13 mouse cellular contexts compared by ENCODE assay signal in the genomic region with DNA sequence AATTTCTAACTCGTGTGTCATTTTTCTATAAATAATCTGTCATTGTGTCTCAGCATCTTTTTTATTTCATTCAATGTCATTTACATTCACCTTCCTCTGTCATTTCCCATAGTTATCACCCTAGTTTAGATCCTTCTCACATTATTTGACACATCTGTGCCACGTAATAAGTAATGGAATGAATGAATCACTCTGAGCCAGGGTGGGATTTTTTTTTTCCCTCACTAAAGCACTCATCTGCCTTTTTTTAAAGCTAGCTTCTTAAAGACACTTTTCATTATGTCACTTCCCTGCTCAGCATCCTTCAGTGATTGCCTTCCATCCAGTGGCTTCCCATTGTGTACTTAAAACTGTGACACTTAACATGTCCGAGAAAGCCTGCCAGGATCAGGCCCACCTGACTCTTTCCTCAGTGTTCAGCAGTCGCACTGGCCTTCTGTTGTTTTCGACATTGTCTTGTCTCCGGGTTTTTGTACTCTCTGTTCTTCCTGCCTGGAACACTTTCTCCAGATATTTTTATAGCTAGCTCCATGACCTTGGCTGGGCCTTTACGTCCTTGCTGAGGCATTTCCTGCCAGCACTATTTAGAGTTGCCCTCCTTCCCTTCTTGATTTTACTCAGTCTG. TPM values are rescaled to one million over a fixed set of nuclear protein-coding genes. Genes with fewer than 3 reads are reported as not detected.
DNase-seq lines count a peak whose midpoint lies in the region; ATAC-seq and TF ChIP-seq lines count a peak whose summit lies in the region.
"Had no signal": no experiment of that assay in that cellular context is flagged by ENCODE, and none has a peak within 500 bp of the region (broad histone marks: within the 10 kb centered on the region; RNA-seq: fewer than 3 reads in every experiment).

No protein-coding gene starts in this region.

- no peak overlapping the region for H3K4me2 ChIP-seq in lung, postnatal 0 days (replicated peaks; ENCODE audit: low read depth, low read length)
- peak overlapping the region; percentile 39 for H3K4me2 ChIP-seq in midbrain, embryonic 16.5 days (ENCODE audit: low read length)
- H3K4me2 ChIP-seq: embryonic facial prominence, embryonic 12.5 days had no signal

- peak; percentile 33 to 52 for DNase-seq in cerebellum, adult 2 months
- DNase-seq in cerebellum, postnatal 10 days, result no peak
- DNase-seq in lung, postnatal 25 days (ENCODE audit: low spot score), result peak; percentile 8
- DNase-seq in lung, postnatal 0 days (ENCODE audit: low spot score), result no peak
- peak; percentile 32 to 64 for DNase-seq in heart, adult 9 months (ENCODE audit: low spot score in 2 of 2)
- no peak for DNase-seq in left cerebral cortex, adult 9 months (ENCODE audit: low spot score in 2 of 2)
- no peak for DNase-seq in gastrocnemius, postnatal 10 days

- no peaks in the 10 kb centered on the region for H3K36me3 ChIP-seq in lung, postnatal 0 days (ENCODE audit: insufficient read depth, low read length)
- H3K36me3 ChIP-seq in midbrain, embryonic 16.5 days (ENCODE audit: control insufficient read depth, insufficient read depth, low read length), result no peaks in the 10 kb centered on the region
- H3K36me3 ChIP-seq: embryonic facial prominence, embryonic 12.5 days; limb, embryonic 10.5 days had no signal

- no peaks in the 10 kb centered on the region for H3K9me3 ChIP-seq in lung, postnatal 0 days (ENCODE audit: low read length)
- no peaks in the 10 kb centered on the region for H3K9me3 ChIP-seq in midbrain, embryonic 16.5 days (replicated peaks; ENCODE audit: control insufficient read depth, low read length, poor library complexity, severe bottlenecking)
- H3K9me3 ChIP-seq: embryonic facial prominence, embryonic 12.5 days; limb, embryonic 10.5 days had no signal

- TF ChIP-seq POLR2A in cerebellum, adult 2 months (IDR thresholded peaks at IDR 0.05; ENCODE audit: borderline replicate concordance, insufficient read depth, low read length), result no peak

- no peaks in the 10 kb centered on the region; the same call in 1 of the 2 replicates for H3K27me3 ChIP-seq in cerebellum, adult 2 months (ENCODE audit: control insufficient read depth, insufficient read depth, low read length)
- 0 out of 2 replicates have a peak, but pooled peaks cover 2% of the 10 kb centered on the region for H3K27me3 ChIP-seq in lung, postnatal 0 days (replicated peaks; ENCODE audit: insufficient read depth, low read length)
- H3K27me3 ChIP-seq in midbrain, embryonic 16.5 days (ENCODE audit: control insufficient read depth, insufficient read depth, low read depth, low read length), result no peaks in the 10 kb centered on the region

- H3K4me1 ChIP-seq in cerebellum, adult 2 months (ENCODE audit: control insufficient read depth, insufficient read depth, low read length), result peaks cover 5% of the 10 kb centered on the region; the same call in 1 of the 2 replicates
- no peaks in the 10 kb centered on the region for H3K4me1 ChIP-seq in lung, postnatal 0 days (ENCODE audit: insufficient read depth, low read depth, low read length)
- H3K4me1 ChIP-seq in midbrain, embryonic 16.5 days (ENCODE audit: control insufficient read depth, insufficient read depth, low read length), result no peaks in the 10 kb centered on the region
- H3K4me1 ChIP-seq: embryonic facial prominence, embryonic 12.5 days had no signal

- peak overlapping the region; percentile 46 for H3K4me3 ChIP-seq in cerebellum, adult 2 months (replicated peaks; ENCODE audit: insufficient read depth, low read depth, low read length)
- no peak overlapping the region for H3K4me3 ChIP-seq in lung, postnatal 0 days (ENCODE audit: low read depth, low read length)
- no peak overlapping the region; the same call in 1 of the 2 replicates for H3K4me3 ChIP-seq in midbrain, embryonic 16.5 days (ENCODE audit: low read depth, low read length)
- H3K4me3 ChIP-seq: embryonic facial prominence, embryonic 12.5 days; limb, embryonic 10.5 days had no signal

- no peak for TF ChIP-seq CTCF in cerebellum, adult 2 months (IDR thresholded peaks at IDR 0.05; ENCODE audit: borderline replicate concordance, insufficient read depth, low read depth, low read length)
- TF ChIP-seq CTCF in lung, postnatal 0 days (IDR thresholded peaks at IDR 0.05), result no peak

- no peak for ATAC-seq in lung, postnatal 0 days
- no peak for ATAC-seq in midbrain, embryonic 16.5 days

- H3K9ac ChIP-seq in lung, postnatal 0 days (replicated peaks; ENCODE audit: low read depth), result no peak overlapping the region
- H3K9ac ChIP-seq in midbrain, embryonic 16.5 days (ENCODE audit: low read depth, low read length), result no peak overlapping the region
- H3K9ac ChIP-seq: embryonic facial prominence, embryonic 12.5 days had no signal

- no peak for TF ChIP-seq EP300 in lung, postnatal 0 days (IDR thresholded peaks at IDR 0.05)

- peak overlapping the region; percentile 56; the same call in 1 of the 2 replicates for H3K27ac ChIP-seq in cerebellum, adult 2 months (ENCODE audit: insufficient read depth, low read length)
- no peak overlapping the region for H3K27ac ChIP-seq in lung, postnatal 0 days (ENCODE audit: low read length)
- no peak overlapping the region for H3K27ac ChIP-seq in midbrain, embryonic 16.5 days (ENCODE audit: low read length)
- H3K27ac ChIP-seq: embryonic facial prominence, embryonic 12.5 days; limb, embryonic 10.5 days; macrophage had no signal

- 13% methylated on average over 7 of the region's 7 CpGs for WGBS in cerebellum, adult 2 months
- 47% methylated on average over 7 of the region's 7 CpGs for WGBS in lung, postnatal 0 days
- WGBS in midbrain, embryonic 16.5 days, result 46% methylated on average over 7 of the region's 7 CpGs

RNA-seq across cellular contexts. Expression of gene Lancl3, which starts 3.2 kb away (rescaled TPM):
- polyA plus RNA-seq in cerebellum, adult 2 months (2012; rRNA removed), result 5.0 and 5.5 TPM in 2 replicates
- 0.54 and 1.00 TPM in 2 replicates for polyA plus RNA-seq in lung, postnatal 0 days (2015; fragmentation: Nextera tagmentation; extraction: Ambion mirVana)
- polyA plus RNA-seq in midbrain, embryonic 16.5 days (2015; fragmentation: Nextera tagmentation; extraction: Ambion mirVana), result 5.1 and 5.6 TPM in 2 replicates
- total RNA-seq in gastrocnemius, postnatal 10 days (2021), result under 1 TPM; 0.11 to 0.26 TPM
- polyA plus RNA-seq: macrophage had no signal

RNA-seq across cellular contexts. Expression of gene Gm14862, which starts 53.8 kb away (rescaled TPM):
- not detected in 2 replicates for polyA plus RNA-seq in cerebellum, adult 2 months (2012; rRNA removed)
- polyA plus RNA-seq in lung, postnatal 0 days (2015; fragmentation: Nextera tagmentation; extraction: Ambion mirVana), result not detected in 2 replicates
- polyA plus RNA-seq in midbrain, embryonic 16.5 days (2015; fragmentation: Nextera tagmentation; extraction: Ambion mirVana), result 0.24 TPM in 1 of 2 replicates, not detected in the other
- not detected for total RNA-seq in gastrocnemius, postnatal 10 days (2021)
- total RNA-seq: hematopoietic stem cell, adult 5-6 weeks had no signal
- polyA plus RNA-seq: limb, embryonic 10.5 days; macrophage; stomach, embryonic 14.5 days had no signal

Comparison
In these comparisons a context has a peak if more than half of its experiments do, and no peak if none do; other contexts are left out.
1. DNase-seq: peak in cerebellum, adult 2 months (2 of 2), lung, postnatal 25 days (single experiment) and heart, adult 9 months (2 of 2); none in cerebellum, postnatal 10 days (0 of 2), lung, postnatal 0 days (single experiment), left cerebral cortex, adult 9 months (0 of 2) and gastrocnemius, postnatal 10 days (single experiment).